Mouse (Mus musculus) testis, adult 2 months (tissue): Measurements from ENCODE around the gene Rnf38. TPM values are rescaled to one million over a fixed set of nuclear protein-coding genes. Genes with fewer than 3 reads are reported as not detected.

Source experiments
- H3K27ac ChIP-seq: fragments of 200-500 bp; 2 replicates; pipeline ENCODE4 v1.5.1; 2012; ENCODE audit warnings: low read depth, low read length; ENCODE audit not compliant: control insufficient read depth, insufficient read depth
- H3K27me3 ChIP-seq: fragments of 200-500 bp; 2 replicates; pipeline ENCODE4 v1.6.1; 2012; ENCODE audit warnings: mild to moderate bottlenecking, low read length, moderate library complexity; ENCODE audit not compliant: control insufficient read depth, insufficient read depth
- H3K36me3 ChIP-seq: fragments of 200-500 bp; 2 replicates; pipeline ENCODE4 v1.6.1; 2012; ENCODE audit warnings: mild to moderate bottlenecking, low read length; ENCODE audit not compliant: control insufficient read depth, insufficient read depth
- H3K4me1 ChIP-seq: fragments of 200-500 bp; 2 replicates; pipeline ENCODE4 v1.6.1; 2012; ENCODE audit warnings: low read length; ENCODE audit not compliant: control insufficient read depth, insufficient read depth
- H3K4me3 ChIP-seq: fragments of 200-500 bp; 2 replicates; pipeline ENCODE4 v1.5.1; 2012; ENCODE audit warnings: low read depth, mild to moderate bottlenecking, low read length, moderate library complexity, mixed read lengths; ENCODE audit not compliant: control insufficient read depth
- CTCF ChIP-seq: fragments of 200-500 bp; IDR thresholded peaks from 2 replicates; pipeline ENCODE4 v1.5.1; 2012; ENCODE audit warnings: low read depth, mild to moderate bottlenecking, inconsistent platforms, low read length, moderate library complexity; ENCODE audit not compliant: control insufficient read depth, insufficient read depth, insufficient replicate concordance
- POLR2A ChIP-seq: fragments of 200-500 bp; IDR thresholded peaks from 2 replicates; pipeline ENCODE4 v1.6.1; 2012; ENCODE audit warnings: low read depth, mild to moderate bottlenecking, inconsistent platforms, low read length, moderate library complexity; ENCODE audit not compliant: control insufficient read depth
- polyA plus RNA-seq: library from polyadenylated mRNA; depleted of rRNA; stranded (reverse); fragments of >200 nt; gene quantifications from 2 replicates; pipeline ENCODE4 v1.2.3, GENCODE M21; 2012

Gene Rnf38
- polyA plus RNA-seq, 1 experiment = 1,812 TPM

DNA sequence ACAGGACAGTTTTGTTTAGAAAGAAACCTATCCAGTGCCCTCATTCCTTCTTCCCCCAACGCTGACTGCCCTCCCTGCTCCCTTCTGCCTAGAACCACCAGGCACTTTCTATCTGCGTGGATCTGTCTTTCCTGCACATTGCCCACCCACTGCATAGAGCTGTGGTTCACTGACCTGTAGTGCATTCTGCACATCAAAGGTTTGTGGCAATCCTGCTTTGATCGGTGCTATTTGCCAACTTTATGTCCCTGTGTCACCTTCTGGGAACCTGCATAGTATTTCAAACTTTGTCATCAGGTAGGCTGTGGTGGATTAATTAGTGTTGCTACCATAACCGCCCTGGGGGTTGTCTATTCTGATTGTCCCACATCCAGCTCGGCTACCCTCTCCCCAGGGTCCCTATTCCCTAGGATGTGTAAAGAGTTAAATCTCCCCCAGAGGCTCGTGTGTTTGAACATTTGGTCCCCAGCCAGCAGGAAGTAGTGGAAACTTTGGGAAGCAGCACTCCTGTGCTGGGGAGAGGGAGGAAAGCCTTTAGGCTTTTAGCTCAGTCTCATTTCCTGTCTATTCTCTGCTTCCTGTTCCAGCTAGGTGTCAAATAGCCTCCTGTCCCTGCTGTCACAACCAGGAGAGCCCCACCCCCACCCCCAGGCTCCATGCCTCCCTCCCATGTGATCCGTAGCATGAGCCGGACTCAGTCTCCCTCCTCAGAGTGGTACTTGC is 129.2 kb downstream of the Rnf38 start:
- TF ChIP-seq POLR2A (no peak), CTCF (no peak)
- Histone ChIP-seq H3K27ac (no peak overlapping the region), H3K4me3 (no peak overlapping the region), H3K36me3 (no peaks in the 10 kb centered on the region), H3K27me3 (no peaks in the 10 kb centered on the region), H3K4me1 (peaks cover 2% of the 10 kb centered on the region; the same call in 1 of the 2 replicates)

DNA sequence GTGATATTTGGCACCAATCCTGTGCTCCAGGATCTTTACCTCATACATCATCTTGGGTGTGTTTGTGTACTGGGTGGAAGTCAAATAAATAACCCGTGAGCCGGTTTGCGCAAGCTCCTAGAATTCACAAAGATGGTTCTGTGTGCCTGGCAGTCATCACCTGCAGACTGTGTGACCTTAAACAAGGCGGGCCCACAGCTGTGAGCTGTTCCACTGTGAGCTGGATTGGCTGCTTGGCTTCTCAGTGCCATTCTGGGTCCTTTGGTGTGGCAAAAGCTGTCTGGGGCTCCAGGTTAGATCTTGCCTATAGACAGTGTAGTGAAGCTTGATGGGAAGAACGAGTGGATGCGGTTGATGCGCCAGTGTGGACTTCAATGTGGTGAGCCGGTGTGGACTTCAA is 130.0 kb downstream of the Rnf38 start:
- TF ChIP-seq POLR2A (no peak), CTCF (no peak)
- no peak overlapping the region for H3K4me3 ChIP-seq
- H3K27ac ChIP-seq = no peak overlapping the region
- H3K36me3 ChIP-seq = no peaks in the 10 kb centered on the region
- H3K27me3 ChIP-seq = no peaks in the 10 kb centered on the region
- H3K4me1 ChIP-seq = peaks cover 2% of the 10 kb centered on the region; the same call in 1 of the 2 replicates

DNA sequence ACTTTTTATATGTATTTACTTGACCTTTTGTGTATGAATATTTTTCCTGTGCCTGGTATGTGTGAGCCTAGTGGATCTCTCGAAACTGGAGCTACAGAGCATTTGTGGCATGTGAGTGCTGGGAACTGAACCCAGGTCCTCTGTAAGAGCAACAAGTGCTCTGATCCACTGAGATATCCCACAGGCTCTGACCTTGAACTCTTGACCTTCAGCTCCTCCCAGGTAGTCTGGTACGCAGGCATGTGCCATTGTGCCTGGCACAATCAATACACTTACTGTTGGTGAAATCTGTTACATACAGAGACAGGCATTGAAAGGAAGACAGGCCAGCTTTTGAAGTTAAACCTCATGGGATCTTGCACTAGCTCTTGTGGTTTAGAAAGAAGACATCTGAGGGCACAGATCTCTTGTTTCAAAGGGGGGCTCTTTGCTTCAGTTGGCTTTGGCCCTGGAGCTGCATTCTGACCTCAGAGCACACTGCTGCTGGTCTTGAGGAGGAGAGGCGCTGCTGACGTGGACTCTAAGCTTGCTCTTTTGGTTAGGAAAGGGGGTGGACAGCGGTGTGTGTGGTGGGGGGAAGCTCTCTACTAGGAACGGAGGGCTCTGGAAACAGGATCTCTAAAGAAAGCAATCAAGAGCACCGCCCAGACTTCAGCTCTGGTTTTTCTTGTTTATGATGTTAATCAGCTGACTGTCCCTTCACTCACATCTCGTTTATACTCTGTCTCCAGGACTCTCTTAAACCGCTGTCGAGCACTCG is 135.8 kb downstream of the Rnf38 start:
- no peak overlapping the region for H3K4me3 ChIP-seq
- TF ChIP-seq CTCF (no peak), POLR2A (no peak)
- no peaks in the 10 kb centered on the region for H3K27me3 ChIP-seq

DNA sequence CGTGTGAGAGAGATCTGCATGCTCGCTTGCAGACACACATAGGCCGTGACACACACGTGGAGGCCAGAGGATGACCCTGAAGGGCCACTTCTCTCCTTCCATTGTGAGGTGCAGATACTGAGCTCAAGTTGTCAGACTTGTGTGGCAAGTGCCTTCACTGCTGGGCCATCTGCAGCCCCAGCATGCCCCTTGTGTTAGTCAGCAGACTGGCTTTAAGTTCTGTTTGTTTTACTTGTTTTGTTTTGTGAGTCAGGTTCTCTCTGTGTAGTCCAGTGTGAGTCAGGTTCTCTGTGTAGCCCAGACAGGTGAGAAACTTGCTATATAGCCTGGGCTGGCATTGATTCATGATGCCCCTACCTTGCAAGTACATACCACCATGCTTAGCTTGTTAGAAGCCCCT is 139.1 kb downstream of the Rnf38 start:
- TF ChIP-seq POLR2A (no peak), CTCF (no peak)
- Histone ChIP-seq H3K4me3 (no peak overlapping the region), H3K27me3 (no peaks in the 10 kb centered on the region), H3K27ac (no peak overlapping the region), H3K4me1 (no peaks in the 10 kb centered on the region), H3K36me3 (no peaks in the 10 kb centered on the region)

More for the DNA sequence above, 135.8 kb downstream of the Rnf38 start:
- no peaks in the 10 kb centered on the region for H3K36me3 ChIP-seq
- H3K27ac ChIP-seq = no peak overlapping the region
- no peaks in the 10 kb centered on the region for H3K4me1 ChIP-seq

DNA sequence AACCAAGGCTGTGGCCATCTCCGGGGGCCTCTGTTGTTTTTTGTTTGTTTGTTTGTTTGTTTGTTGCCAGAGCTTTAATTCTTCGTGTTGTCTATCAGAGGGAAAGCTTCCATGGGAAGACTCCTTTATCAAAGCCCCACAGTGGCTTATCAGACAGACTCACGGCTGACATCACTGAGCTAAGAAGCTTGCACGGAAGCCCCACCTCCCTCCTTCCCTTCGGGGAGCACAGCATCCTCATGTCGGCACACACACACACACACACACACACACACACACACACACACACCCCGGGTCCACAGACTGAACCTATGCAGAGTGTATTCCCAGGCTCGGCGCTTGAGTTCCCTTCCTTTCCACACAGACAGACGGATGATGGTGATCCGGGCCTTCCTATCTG is 141.2 kb downstream of the Rnf38 start:
- no peak overlapping the region for H3K4me3 ChIP-seq
- H3K27ac ChIP-seq = no peak overlapping the region
- TF ChIP-seq POLR2A (no peak), CTCF (no peak)
- no peaks in the 10 kb centered on the region for H3K4me1 ChIP-seq
- H3K27me3 ChIP-seq = no peaks in the 10 kb centered on the region
- H3K36me3 ChIP-seq = no peaks in the 10 kb centered on the region

DNA sequence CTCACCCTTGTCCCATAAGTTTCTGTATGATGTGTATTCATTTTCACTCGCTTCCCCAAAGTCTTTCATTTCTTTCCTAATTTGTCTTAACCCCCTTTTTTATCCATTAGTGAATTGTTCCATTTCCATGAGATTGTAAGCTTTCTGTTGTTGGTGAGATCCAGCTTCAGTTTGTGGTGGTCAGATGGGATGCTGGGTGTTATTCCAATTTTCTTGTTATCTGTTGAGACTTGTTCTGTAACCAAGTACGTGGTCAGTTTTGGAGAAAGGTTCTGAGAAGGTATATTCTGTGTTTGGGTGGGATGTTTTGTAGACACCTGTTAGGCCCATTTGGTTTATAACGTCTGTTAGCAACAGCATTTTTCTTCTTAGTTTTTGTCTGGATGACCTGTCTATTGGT is 148.0 kb downstream of the Rnf38 start:
- no peaks in the 10 kb centered on the region for H3K27me3 ChIP-seq
- H3K27ac ChIP-seq = no peak overlapping the region
- H3K36me3 ChIP-seq = no peaks in the 10 kb centered on the region
- TF ChIP-seq CTCF (no peak), POLR2A (no peak)
- H3K4me3 ChIP-seq = no peak overlapping the region
- H3K4me1 ChIP-seq = peaks cover 5% of the 10 kb centered on the region

DNA sequence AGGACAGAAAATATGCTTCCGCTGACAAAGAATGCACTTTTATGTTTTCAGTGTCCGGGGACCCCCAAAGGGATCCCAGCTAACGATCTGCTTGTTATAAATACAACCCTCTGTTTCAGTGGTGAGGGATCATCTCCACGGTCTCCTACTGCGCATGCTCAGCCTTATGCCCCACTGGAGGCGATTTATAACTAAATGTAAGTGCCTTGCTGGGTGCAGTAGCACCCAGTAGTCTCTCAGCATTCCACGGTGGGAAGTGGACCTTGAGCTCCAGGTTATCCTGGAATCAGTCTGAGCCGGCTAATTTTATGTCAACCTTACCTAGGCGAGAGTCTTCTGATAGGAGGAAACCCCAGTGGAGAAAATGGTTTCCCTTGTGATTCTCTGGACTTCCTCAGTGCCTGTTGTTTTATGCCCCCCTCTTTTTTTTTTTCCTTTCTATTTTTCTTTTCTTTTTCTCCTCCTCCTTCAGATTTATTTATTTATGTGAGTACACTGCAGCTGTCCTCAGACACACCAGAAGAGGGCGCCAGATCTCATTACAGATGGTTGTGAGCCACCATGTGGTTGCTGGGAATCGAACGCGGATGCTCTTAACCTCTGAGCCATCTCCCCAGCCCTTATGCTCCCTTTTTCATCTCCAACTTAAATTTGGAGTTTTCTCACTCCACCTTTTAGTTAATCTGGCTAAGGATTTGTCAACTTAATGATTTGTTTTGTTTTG is 148.8 kb downstream of the Rnf38 start:
- Histone ChIP-seq H3K4me3 (peak overlapping the region; percentile 36), H3K4me1 (peaks cover 5% of the 10 kb centered on the region), H3K36me3 (no peaks in the 10 kb centered on the region), H3K27ac (no peak overlapping the region), H3K27me3 (no peaks in the 10 kb centered on the region)
- no peak for TF ChIP-seq CTCF
- TF ChIP-seq POLR2A = no peak
